Mouse (Mus musculus) liver, embryonic 14.5 days (tissue): Measurements from ENCODE around the gene Slc22a14.

Experiments
- CTCF ChIP-seq: IDR thresholded peaks from 2 replicates; pipeline ENCODE4 v1.5.1; 2016; ENCODE audit warnings: antibody characterized with exemption, low read depth, control low read depth
- EP300 ChIP-seq: IDR thresholded peaks from 2 replicates; pipeline ENCODE4 v1.6.1; 2016; ENCODE audit warnings: antibody characterized with exemption, low read depth

- TF ChIP-seq CTCF (no peak), EP300 (no peak)
Measured at GRCm38 (mm10) chr9:119214601-119215000, 150.8 kb downstream of the Slc22a14 start.
